Mouse (Mus musculus) lung, adult 2 months (tissue): ENCODE results near the gene Dock4.

ENCODE experiments used
- CTCF ChIP-seq: fragments of 200-500 bp; IDR thresholded peaks from 2 replicates; pipeline ENCODE4 v1.5.1; 2011; ENCODE audit warnings: mild to moderate bottlenecking, low read length, control low read depth; ENCODE audit not compliant: insufficient read depth
- POLR2A ChIP-seq: fragments of 200-500 bp; IDR thresholded peaks from 2 replicates; pipeline ENCODE4 v1.6.1; 2011; ENCODE audit warnings: low read depth, mild to moderate bottlenecking, control low read depth, low read length, borderline replicate concordance; ENCODE audit errors: extremely low read depth

DNA sequence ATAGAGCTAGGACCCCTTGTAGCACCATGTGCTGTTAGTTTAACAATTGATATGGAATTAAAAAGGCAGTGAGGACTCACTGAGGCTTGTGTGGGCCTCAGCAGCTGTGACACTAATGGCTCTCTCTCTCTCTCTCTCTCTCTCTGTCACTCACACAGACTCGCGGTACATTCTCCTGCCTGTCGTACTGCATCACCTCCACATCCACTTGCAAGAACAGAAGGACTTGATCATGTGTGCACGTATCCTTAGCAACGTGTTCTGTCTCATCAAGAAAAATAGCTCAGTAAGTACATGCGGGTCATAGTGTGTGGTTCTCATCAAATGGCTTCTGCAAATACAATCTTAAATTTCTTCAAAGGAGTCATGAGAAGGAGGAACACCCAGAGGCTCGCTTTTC is 299.7 kb downstream of the Dock4 start:
- no peak for TF ChIP-seq POLR2A
- no peak for TF ChIP-seq CTCF
